Mouse (Mus musculus): ENCODE results near the gene Tescl.

GRCm38 (mm10) chr7:24343701-24344272, 10.1 kb upstream of the Tescl start:
- TF ChIP-seq CTCF (IDR thresholded peaks at IDR 0.05; ENCODE audit: low read depth, low read length) (no peak), POLR2A (IDR thresholded peaks at IDR 0.05; ENCODE audit: extremely low read depth, insufficient read depth, low read length) (no peak)
